Mouse (Mus musculus) heart, embryonic 14.5 days (tissue): ENCODE results near the gene Rptor. TPM values are rescaled to one million over a fixed set of nuclear protein-coding genes. Genes with fewer than 3 reads are reported as not detected.
"Not testable (repeated sequence)": the region's sequence is repeated elsewhere in the genome, so short reads cannot be mapped to it uniquely, and the experiment has no call there.

Source experiments
- ATAC-seq: fragments of 200-750 bp; cut with Nextera tagmentation; 2 replicates; pipeline ENCODE4 v1.8.0; 2017; ENCODE audit warnings: low read depth, moderate TSS enrichment; ENCODE audit not compliant: insufficient number of reproducible peaks, insufficient read depth, low FRiP score
- H3K27ac ChIP-seq, 2 experiments: fragments of 200-500 bp in 1 of 2; fragments of 300-500 bp in 1 of 2; sonication (generic) in 1 of 2; replicated peaks in 1 of 2; 2 replicates each; pipeline ENCODE4 v1.5.1; 2012 to 2014; ENCODE audit warnings: low read depth in 2 of 2, low read length in 2 of 2, control low read depth in 1 of 2, mild to moderate bottlenecking in 1 of 2, mixed read lengths in 1 of 2; ENCODE audit not compliant: control insufficient read depth in 1 of 2, insufficient read depth in 1 of 2
- H3K27me3 ChIP-seq: fragments of 300-500 bp; sonication (generic); 2 replicates; pipeline ENCODE4 v1.6.1; 2014; ENCODE audit warnings: mild to moderate bottlenecking, low read length, control low read depth; ENCODE audit not compliant: control insufficient read depth, insufficient read depth
- H3K36me3 ChIP-seq: fragments of 300-500 bp; sonication (generic); 2 replicates; pipeline ENCODE4 v1.6.1; 2014; ENCODE audit warnings: mild to moderate bottlenecking, control low read depth, low read length, mixed read lengths; ENCODE audit not compliant: control insufficient read depth, insufficient read depth
- H3K4me1 ChIP-seq, 2 experiments: fragments of 200-500 bp in 1 of 2; fragments of 300-500 bp in 1 of 2; sonication (generic) in 1 of 2; 2 replicates each; pipeline ENCODE4 v1.6.1; 2012 to 2014; ENCODE audit warnings: low read length in 2 of 2, control low read depth in 1 of 2, mixed read lengths in 1 of 2; ENCODE audit not compliant: control insufficient read depth in 2 of 2, insufficient read depth in 2 of 2
- H3K4me2 ChIP-seq: fragments of 300-500 bp; sonication (generic); 2 replicates; pipeline ENCODE4 v1.6.1; 2014; ENCODE audit warnings: mild to moderate bottlenecking, low read length
- H3K4me3 ChIP-seq, 2 experiments: fragments of 200-500 bp in 1 of 2; fragments of 300-500 bp in 1 of 2; sonication (generic) in 1 of 2; 2 replicates each; pipeline ENCODE4 v1.5.1; 2012 to 2014; ENCODE audit warnings: low read length in 2 of 2, mild to moderate bottlenecking in 2 of 2, control low read depth in 1 of 2, low read depth in 1 of 2, moderate library complexity in 1 of 2; ENCODE audit not compliant: control insufficient read depth in 1 of 2, insufficient read depth in 1 of 2
- H3K9ac ChIP-seq: fragments of 300-500 bp; sonication (generic); 2 replicates; pipeline ENCODE4 v1.6.1; 2014; ENCODE audit warnings: mild to moderate bottlenecking, low read length
- H3K9me3 ChIP-seq: fragments of 300-500 bp; sonication (generic); 2 replicates; pipeline ENCODE4 v1.6.1; 2016; ENCODE audit warnings: low read length, control low read depth; ENCODE audit not compliant: control insufficient read depth
- WGBS: fragments of 180-500 bp; shearing (Covaris S2); extraction: QIAGEN DNeasy Blood & Tissue Kit; methylation state at CpG from one replicate; pipeline ENCODE4 v1.1.7; 2014; 5-methylcytosine and 5-hydroxymethylcytosine counted together
- polyA plus RNA-seq: library from polyadenylated mRNA; unstranded; fragments of >200 nt; fragmentation: Nextera tagmentation; extraction: Ambion mirVana; gene quantifications from 2 replicates; pipeline ENCODE4 v1.2.1, GENCODE M21; 2014

Gene Rptor
- polyA plus RNA-seq, 1 experiment from 2014 or later = 11.2 TPM

- Histone ChIP-seq H3K27me3 (no peaks in the 10 kb centered on the region), H3K4me1 (peaks cover 3% of the 10 kb centered on the region in 2 experiments), H3K9me3 (no peaks in the 10 kb centered on the region), H3K4me2 (no peak overlapping the region), H3K4me3 (no peak overlapping the region), H3K36me3 (no peaks in the 10 kb centered on the region), H3K9ac (no peak overlapping the region), H3K27ac (no peak overlapping the region)
- WGBS = 84% methylated on average over 9 of the region's 9 CpGs
- ATAC-seq = no peak
Measured at GRCm38 (mm10) chr11:119653336-119653735, 50.6 kb downstream of the Rptor start.

- no peak overlapping the region for H3K27ac ChIP-seq
- no peaks in the 10 kb centered on the region for H3K27me3 ChIP-seq
- ATAC-seq = no peak
- no peak overlapping the region for H3K4me3 ChIP-seq
- no peak overlapping the region for H3K9ac ChIP-seq
- no peaks in the 10 kb centered on the region for H3K9me3 ChIP-seq
- peaks cover 3% of the 10 kb centered on the region in 2 experiments; a peak in 3 of 4 replicates for H3K4me1 ChIP-seq
- no peak overlapping the region for H3K4me2 ChIP-seq
- no peaks in the 10 kb centered on the region for H3K36me3 ChIP-seq
- WGBS = 74% methylated on average over 6 of the region's 6 CpGs
Measured at GRCm38 (mm10) chr11:119657534-119657933, 54.8 kb downstream of the Rptor start.

GRCm38 (mm10) chr11:119659296-119659695 is 56.6 kb downstream of the Rptor start:
- H3K9ac ChIP-seq = no peak overlapping the region
- H3K27ac ChIP-seq = no peak overlapping the region
- no peak overlapping the region for H3K4me2 ChIP-seq
- H3K27me3 ChIP-seq = no peaks in the 10 kb centered on the region
- H3K4me3 ChIP-seq = no peak overlapping the region
- H3K4me1 ChIP-seq = peaks cover 10 to 15% of the 10 kb centered on the region in 2 experiments
- no peaks in the 10 kb centered on the region for H3K9me3 ChIP-seq
- WGBS = 83% methylated on average over 3 of the region's 3 CpGs
- no peaks in the 10 kb centered on the region for H3K36me3 ChIP-seq
- ATAC-seq = no peak

GRCm38 (mm10) chr11:119661479-119661878 is 58.8 kb downstream of the Rptor start:
- H3K36me3 ChIP-seq, H3K9ac ChIP-seq, ATAC-seq, H3K27me3 ChIP-seq, H3K9me3 ChIP-seq, H3K4me3 ChIP-seq, H3K4me2 ChIP-seq, H3K27ac ChIP-seq: not testable (repeated sequence)
- 69% methylated on average over 3 of the region's 4 CpGs for WGBS
- peaks cover 12 to 25% of the 10 kb centered on the region in 2 experiments for H3K4me1 ChIP-seq

- Histone ChIP-seq H3K27me3 (no peaks in the 10 kb centered on the region), H3K9me3 (no peaks in the 10 kb centered on the region), H3K4me2 (no peak overlapping the region), H3K4me1 (peaks cover 15 to 32% of the 10 kb centered on the region in 2 experiments), H3K36me3 (no peaks in the 10 kb centered on the region), H3K9ac (no peak overlapping the region), H3K4me3 (no peak overlapping the region), H3K27ac (peak overlapping the region; percentile 14 to 42; a peak in 1 of 4 replicates)
- WGBS = 88% methylated on average over 2 of the region's 2 CpGs
- no peak for ATAC-seq
Measured at GRCm38 (mm10) chr11:119663876-119664275, 61.2 kb downstream of the Rptor start.

GRCm38 (mm10) chr11:119664678-119665307 is 62.1 kb downstream of the Rptor start:
- H3K9me3 ChIP-seq = no peaks in the 10 kb centered on the region
- H3K4me2 ChIP-seq = no peak overlapping the region
- H3K9ac ChIP-seq = no peak overlapping the region
- no peaks in the 10 kb centered on the region for H3K36me3 ChIP-seq
- H3K27me3 ChIP-seq = no peaks in the 10 kb centered on the region
- H3K27ac ChIP-seq = no peak overlapping the region; a peak in 1 of 4 replicates
- WGBS = 87% methylated on average over 10 of the region's 10 CpGs
- H3K4me1 ChIP-seq = peaks cover 15 to 32% of the 10 kb centered on the region in 2 experiments
- no peak for ATAC-seq
- no peak overlapping the region for H3K4me3 ChIP-seq

- Histone ChIP-seq H3K27me3 (no peaks in the 10 kb centered on the region), H3K27ac (no peak overlapping the region), H3K9ac (no peak overlapping the region), H3K9me3 (no peaks in the 10 kb centered on the region), H3K36me3 (no peaks in the 10 kb centered on the region), H3K4me2 (no peak overlapping the region), H3K4me3 (no peak overlapping the region), H3K4me1 (peaks cover 15 to 32% of the 10 kb centered on the region in 2 experiments)
- 80% methylated on average over 4 of the region's 5 CpGs for WGBS
- no peak for ATAC-seq
Measured at GRCm38 (mm10) chr11:119665308-119665702, 62.6 kb downstream of the Rptor start.
